Mouse (Mus musculus): Measurements from ENCODE around the gene Zfp84.

GRCm38 (mm10) chr7:29818619-29819254, 50.4 kb downstream of the Zfp84 start:
- TF ChIP-seq CTCF (IDR thresholded peaks at IDR 0.05; ENCODE audit: insufficient read depth, low read depth, low read length) (no peak), POLR2A (IDR thresholded peaks at IDR 0.05; ENCODE audit: insufficient read depth, low read depth, low read length) (no peak)
